Mouse (Mus musculus) MEL-GATA-1-ER (cell line): ENCODE results near the gene Gm21969.

Source experiments
- DNase-seq: peaks from one replicate; pipeline ENCODE4 v3.0.0-alpha.2; 2012; ENCODE audit warnings: low read depth; ENCODE audit errors: extremely low read depth

Gm21969 gene

DNA sequence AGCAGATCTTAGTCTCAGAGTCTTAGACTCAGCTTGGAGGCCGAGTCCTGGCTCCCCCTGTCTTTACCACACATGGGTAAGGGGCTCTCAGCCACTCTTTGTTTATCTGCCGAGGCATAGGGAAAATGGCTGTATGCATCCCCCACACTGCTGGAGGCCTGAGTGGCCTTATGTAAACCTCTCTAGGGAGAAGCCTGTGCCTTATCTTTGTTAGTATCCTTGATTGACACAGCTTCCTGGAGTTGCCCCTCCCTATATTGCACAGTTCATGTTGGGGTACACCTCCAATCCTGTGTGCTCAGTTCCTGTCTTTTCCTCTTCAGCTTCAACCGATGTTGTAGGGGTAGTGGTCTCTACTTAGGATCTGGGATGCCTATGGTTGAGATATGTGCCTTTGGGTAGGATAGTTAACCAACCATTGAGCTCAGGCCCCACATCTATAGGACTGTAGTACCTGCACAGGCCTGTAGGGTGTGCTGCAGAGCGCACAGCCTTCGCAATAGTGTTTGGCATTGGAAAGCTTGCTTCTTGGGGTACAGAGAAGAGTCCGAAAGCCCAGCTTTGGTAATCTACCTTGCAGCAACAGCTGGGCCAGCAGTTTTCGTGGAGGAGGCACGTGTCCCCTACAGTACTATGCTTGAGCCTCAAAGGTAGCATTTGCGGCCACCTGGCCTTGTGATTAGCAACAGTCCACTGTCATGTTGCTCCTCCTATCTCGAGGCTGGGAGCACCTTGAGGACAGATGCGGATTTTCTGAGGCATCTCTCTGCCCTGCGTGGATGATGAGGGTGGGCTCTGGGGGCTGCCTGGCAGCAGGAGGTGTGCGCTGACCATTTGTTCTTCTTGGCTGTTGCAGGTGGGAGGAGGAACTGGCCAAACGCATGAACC is at the start of gene Gm21969:
Gene Gm21969 (plus strand): TSS at position 830 of the 888 bp plus-strand sequence.
- DNase-seq: peak; percentile 26

DNA sequence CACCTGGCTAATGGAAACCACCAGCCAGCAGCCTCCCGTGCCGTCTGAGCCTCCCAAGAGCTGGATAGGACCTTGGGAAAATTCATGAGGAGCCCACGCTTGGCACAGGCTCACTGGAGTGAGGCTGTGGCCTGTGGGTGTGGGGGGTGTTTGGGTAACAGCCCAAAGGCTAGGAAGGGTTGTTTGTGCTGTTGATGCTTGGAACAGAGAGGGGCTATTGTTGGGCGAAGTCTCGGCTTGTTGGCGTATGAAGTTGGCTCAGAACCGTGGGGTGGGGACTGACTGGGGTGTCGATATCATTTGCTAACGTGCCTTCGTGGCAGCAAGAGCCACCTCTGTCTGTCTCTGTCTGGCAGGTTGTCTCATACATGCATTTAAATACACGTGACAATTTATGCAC is 47.8 kb upstream of the Gm21969 start:
- no peak for DNase-seq

DNA sequence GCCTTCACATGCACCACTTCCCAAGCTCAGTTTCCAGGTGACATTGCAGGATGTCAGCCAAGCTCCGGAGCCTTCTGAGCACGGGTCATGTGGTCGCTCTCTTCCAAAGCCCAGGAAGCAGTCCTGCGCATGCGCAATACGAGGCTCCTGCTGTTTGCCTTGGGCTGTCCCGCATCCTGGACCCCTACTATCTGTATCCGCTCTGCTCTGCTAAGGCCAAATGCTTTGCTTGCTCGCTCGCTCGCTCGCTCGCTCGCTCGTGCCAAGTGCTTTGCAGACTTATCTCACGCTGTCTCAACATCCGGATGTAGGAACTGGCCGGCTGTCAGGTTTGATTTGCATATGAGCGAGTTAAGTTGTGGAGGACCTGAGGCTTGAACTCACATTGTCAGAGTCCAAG is 47.0 kb upstream of the Gm21969 start:
- peak; percentile 65 for DNase-seq

DNA sequence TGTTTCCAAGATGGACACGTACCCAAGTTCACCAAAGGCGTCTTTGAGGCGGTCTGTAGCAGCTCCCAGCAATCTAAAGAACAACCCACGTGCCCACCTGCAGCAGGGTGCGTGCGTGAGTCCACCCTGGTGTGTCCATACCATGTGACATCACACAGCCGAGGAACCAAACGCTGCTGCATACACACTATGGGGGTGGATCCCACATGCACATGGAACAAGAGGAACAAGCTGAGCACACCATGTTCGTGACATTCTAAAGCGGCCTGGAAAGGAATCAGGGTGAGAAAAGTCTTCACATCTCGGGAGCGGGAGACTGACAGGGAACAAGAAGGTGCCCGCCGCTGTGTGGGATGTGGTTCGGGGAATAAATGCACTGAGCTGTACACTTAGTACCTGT is 34.6 kb upstream of the Gm21969 start:
- no peak for DNase-seq

DNA sequence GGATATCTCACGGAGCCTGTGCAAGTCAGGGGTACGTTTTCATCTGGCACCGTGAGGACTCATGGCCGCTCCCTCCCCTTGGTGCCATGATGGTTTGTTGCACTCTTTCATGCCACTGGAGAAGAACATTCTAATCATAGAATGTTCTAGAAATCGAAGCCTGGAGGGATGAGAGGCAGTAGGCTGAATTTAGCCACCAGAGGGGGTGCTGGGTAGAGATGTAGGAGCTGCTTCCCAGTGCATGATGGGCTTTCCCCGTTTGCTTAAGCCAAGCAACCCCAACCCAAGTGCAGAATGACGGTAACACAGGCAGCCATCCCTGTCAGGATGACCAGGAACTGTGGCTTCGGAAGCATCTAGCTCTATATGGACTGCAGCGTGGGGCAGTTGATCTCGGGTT is 32.2 kb upstream of the Gm21969 start:
- DNase-seq: no peak

DNA sequence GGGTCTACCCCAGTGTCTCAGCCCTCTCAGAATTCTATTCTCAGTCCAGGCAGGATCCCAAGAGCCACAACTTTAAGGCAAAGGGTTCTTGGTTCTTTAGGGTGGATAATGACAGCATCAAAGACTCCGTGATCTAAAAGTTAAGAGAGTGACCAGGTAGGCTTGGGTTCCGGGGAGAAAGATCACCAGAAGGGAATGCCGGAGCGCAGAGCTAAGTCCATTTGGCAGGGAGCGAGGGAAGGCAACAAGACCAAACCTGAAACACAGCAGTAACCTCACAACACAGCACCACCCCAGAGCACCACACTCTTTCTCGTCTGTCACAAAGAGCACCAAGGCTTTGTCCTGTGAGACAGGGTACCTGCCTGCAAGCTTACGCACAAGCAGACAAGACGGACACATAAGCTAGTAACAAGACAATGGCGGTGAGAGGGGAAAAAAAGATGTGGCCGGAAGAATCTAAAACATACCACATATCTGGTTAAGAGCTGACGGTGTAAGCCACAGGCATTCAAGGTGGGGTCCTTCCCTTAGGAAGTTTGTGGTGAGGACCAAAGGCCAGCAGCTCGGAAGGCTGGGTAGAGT is 30.0 kb upstream of the Gm21969 start:
- no peak for DNase-seq

- DNase-seq: peak; percentile 92
Observed at GRCm38 (mm10) chr4:139574156-139574798, 28.7 kb upstream of the Gm21969 start.

- DNase-seq: no peak
Observed at GRCm38 (mm10) chr4:139574799-139575672, 27.9 kb upstream of the Gm21969 start.

DNA sequence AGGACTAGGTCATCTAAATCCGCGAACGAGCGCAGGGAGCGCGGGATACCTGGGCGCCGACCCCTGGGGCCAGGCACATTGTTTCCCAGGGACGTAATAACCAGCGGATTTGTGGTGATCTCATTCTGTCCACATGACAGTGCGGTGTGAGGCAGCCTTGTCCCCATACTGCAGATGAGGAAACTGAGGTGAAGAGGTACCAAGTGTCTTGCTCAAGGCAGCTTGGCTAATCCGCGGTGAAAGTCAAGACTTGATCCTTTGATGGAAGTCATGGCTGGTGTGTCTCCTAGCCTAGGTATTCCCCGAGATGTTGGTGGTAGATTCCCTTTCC is 27.3 kb upstream of the Gm21969 start:
- DNase-seq: no peak

DNA sequence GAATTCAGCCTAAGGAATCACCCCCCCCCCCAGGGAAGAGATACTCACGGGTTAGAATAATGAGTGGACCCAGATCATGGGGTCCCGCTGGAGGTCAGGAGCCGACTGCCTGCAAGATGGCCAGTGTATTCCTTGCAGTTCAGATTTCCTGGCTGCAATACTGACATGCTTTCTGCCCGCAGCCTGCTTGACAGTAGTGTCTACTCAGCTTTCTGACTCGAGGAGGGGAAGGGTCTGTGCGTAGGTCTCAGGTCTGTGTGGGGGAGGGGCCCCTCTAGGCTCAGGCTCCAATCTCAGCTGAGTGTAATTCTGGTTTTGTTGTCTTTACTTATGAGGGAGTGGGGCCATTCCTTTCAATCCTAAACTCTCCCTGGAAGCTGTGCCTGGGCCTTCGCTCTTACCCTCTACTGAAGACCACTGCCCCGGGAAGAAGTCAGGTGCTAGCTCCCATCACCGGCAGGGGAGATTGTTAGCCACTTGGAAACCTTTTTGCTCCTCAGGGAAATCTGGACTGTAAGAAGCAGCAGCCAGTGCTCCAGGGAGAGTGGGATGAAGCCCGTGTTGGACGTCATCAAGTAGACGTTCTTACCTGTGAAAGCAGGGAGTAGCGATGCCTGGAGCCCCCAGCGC is 26.6 kb upstream of the Gm21969 start:
- DNase-seq: no peak

- DNase-seq: no peak
Observed at GRCm38 (mm10) chr4:139577006-139577405, 26.0 kb upstream of the Gm21969 start.

GRCm38 (mm10) chr4:139578389-139578788 is 24.6 kb upstream of the Gm21969 start:
- no peak for DNase-seq

GRCm38 (mm10) chr4:139579003-139579402 is 24.0 kb upstream of the Gm21969 start:
- DNase-seq: no peak

GRCm38 (mm10) chr4:139579466-139579865 is 23.5 kb upstream of the Gm21969 start:
- no peak for DNase-seq

- no peak for DNase-seq
Observed at GRCm38 (mm10) chr4:139580663-139581336, 22.2 kb upstream of the Gm21969 start.

DNA sequence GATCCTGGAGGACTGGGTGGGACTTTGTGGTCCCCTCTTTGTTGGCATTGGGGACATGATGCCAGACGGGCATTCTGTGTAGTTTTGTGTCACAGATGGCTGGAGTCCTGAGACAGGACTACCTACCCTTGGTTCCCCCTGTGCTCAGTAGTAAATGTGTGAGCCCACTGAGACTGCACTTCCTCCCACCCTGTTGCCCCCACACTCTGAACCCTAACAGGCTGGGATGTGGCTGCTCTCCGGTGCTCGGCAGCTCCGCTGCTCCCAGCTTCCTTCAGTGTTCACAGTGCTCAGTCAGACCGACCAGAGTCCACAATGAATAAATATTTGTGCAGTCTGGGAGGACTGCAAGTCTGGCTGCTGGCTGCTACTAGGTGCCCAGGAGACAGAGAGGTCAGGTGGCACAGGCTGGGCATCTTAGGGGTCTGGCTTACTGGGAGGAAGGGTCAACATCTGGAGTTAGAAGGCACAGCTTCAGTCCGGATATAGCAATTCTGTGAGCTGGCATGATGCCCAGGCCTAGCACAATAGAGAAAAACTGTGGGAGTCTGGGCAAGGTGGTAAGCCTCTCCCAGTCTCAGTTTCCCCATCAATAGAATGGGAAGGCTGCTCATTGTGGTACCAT is 21.4 kb upstream of the Gm21969 start:
- DNase-seq: no peak

GRCm38 (mm10) chr4:139582346-139582745 is 20.6 kb upstream of the Gm21969 start:
- no peak for DNase-seq

GRCm38 (mm10) chr4:139582903-139583302 is 20.1 kb upstream of the Gm21969 start:
- DNase-seq: no peak

DNA sequence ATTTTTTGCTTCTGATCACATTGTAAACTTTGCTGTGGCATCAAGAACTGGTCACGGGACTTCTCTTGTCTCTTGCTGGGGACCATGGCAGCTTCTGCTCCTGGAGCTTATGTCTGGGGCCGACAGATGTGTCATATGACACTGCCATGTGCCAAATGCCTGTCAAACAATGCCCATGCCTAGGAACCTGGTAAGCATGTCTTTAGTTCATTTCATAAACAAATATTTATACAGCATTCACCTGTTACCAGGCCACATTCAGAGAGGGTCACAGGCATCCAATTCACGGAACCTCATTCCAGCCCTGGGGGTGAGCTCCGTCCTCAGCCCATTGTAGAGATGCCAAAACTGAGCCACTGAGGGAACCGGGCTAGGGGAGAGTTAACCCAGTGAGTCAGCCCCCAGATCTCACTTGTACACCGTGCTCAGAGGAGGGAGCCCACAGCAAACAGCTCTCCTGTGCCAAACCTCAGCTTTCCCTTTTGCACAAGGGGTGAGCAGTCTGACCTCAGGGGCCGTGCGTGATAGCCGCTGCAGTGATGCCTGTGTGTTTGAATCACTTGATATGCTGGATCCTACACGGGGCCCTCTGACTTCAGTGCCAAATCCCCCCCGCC is 19.2 kb upstream of the Gm21969 start:
- DNase-seq: no peak

- DNase-seq: no peak
Observed at GRCm38 (mm10) chr4:139584704-139585103, 18.3 kb upstream of the Gm21969 start.
